Mouse (Mus musculus) gastrocnemius, postnatal 4 days (tissue): ENCODE measurements around the gene Zc3h10. TPM values are rescaled to one million over a fixed set of nuclear protein-coding genes. Genes with fewer than 3 reads are reported as not detected.
A peak's percentile ranks its signal among the peaks of the same experiment; 100 is the strongest.

Experiments
- DNase-seq, 2 experiments: peaks; one replicate each; pipeline ENCODE4 v3.0.0; 2021 to 2022; ENCODE audit warnings: low spot score in 2 of 2, mixed read lengths in 2 of 2
- long read RNA-seq, 2 experiments: library from polyadenylated mRNA; stranded (forward); transcript quantifications; one replicate each; pipeline ENCODE4 v2.0.0; 2021
- total RNA-seq, 2 experiments: library from RNA; stranded (reverse); gene quantifications; 2 replicates each; pipeline ENCODE4 v1.2.3; 2021

The Zc3h10 gene
- total RNA-seq: 1 to 10 TPM; 6.7 to 9.9 TPM
- long read RNA-seq, experiment 1, transcript Zc3h10-201 (3 exons, 3,721 nt): major isoform, 7 of 13 reads
- long read RNA-seq, experiment 1, partial matches to known transcripts: 0 of 13 reads
- long read RNA-seq, experiment 1, other reads (novel, unspliced or antisense): 3 of 13 reads
- long read RNA-seq, experiment 2, transcript Zc3h10-201 (3 exons, 3,721 nt): major isoform, 8 of 14 reads
- long read RNA-seq, experiment 2, partial matches to known transcripts: 1 of 14 reads
- long read RNA-seq, experiment 2, other reads (novel, unspliced or antisense): 5 of 14 reads

DNA sequence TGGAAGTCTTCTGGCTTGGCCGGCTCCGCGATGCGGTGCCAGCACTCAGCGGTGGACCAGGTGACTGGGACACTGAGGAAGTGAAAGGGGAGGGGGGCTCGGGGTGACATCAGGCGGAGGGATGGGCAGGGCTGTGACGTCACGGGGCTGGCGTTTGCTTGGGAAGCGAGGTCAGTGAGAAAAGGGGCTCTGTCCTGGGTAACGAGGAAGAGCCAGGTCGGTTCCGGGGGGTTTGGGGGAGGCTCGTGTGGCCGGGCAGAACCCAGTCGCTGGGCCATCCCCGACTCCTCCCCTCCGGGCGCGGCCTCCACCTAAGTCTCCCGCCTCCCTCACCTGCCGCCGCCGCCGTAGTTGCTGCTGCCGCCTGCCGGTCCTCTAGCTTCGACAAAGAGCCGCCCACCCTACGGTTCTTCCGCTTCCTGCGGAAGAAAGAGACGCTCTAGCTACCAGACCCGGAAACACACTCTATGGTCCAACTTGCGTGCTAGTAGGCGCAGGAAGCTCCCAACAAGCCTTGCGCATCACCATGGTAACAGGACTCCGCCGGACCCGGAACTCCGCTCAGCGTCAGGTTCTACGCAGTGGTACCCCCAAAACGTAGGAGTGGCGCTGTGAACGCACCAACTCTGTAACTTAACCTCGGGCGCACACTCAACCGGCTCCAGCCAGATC, at the start of gene Zc3h10:
TSS of gene Zc3h10 (minus strand) at position 414 of the 672 bp plus-strand sequence.
- DNase-seq: peak; percentile 77 to 90

DNA sequence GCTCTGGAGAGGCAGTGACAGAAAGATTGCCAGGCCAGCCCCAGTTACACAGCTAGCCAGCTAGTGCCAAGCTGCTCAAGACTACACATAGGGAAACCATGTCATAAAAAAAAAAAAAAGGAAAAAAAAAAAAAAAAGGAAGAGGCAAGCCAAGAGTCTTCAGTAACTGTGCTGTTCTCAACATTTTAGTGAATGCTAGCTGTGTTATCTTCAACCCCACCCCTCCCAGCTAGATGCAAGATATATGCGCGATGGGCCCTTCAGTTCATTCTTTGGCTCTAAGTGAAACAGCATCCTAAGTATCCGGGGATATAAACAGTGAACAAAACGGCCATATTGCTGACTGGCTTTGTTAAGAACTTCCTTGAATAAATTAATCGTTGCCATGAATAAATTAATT, 45.2 kb upstream of the Zc3h10 start:
- DNase-seq: no peak

DNA sequence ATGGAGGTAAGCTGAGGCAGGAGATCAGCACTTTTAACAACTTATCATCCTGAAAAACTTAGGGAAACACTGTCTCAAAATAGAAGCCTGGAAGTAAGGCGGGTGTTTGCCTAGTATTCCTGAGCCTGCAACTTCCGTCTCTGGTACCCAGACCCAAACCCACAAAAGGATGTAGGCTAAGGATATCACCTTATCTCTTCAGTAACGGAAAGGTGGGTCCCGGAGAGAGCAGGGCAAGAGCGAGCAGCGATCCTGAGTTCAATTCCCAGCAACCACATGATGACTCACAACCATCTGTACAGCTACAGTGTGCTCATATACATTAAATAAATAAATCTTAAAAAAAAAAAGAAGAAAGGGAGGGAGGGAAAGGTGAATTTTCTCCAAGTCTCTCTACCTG, 43.9 kb upstream of the Zc3h10 start:
- DNase-seq: no peak

DNA sequence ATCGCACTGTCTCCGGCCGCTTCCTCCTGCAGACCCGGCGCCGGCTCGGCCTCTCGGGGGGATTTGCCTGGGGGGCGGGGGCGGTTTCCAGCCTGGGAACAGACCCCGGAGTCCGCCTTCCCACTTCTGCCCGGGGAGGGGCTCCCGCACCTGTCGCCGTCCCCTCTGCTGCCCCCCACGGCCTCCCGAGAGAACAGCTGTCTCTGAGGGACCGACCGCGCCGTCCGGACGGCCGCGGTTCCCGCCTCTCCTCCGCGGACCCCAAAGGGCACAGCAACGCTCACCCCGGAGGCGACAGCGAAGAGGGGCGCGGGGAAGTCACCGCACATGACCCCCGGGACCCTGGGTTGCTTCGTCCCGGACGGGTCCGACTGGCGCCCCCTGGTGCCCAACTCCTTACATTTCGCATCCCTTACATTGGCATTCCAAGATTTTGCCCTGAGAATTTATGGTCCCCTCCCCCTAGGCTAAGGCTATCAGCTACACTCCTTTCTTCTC, 42.7 kb upstream of the Zc3h10 start:
- peak; percentile 48 to 69 for DNase-seq

DNA sequence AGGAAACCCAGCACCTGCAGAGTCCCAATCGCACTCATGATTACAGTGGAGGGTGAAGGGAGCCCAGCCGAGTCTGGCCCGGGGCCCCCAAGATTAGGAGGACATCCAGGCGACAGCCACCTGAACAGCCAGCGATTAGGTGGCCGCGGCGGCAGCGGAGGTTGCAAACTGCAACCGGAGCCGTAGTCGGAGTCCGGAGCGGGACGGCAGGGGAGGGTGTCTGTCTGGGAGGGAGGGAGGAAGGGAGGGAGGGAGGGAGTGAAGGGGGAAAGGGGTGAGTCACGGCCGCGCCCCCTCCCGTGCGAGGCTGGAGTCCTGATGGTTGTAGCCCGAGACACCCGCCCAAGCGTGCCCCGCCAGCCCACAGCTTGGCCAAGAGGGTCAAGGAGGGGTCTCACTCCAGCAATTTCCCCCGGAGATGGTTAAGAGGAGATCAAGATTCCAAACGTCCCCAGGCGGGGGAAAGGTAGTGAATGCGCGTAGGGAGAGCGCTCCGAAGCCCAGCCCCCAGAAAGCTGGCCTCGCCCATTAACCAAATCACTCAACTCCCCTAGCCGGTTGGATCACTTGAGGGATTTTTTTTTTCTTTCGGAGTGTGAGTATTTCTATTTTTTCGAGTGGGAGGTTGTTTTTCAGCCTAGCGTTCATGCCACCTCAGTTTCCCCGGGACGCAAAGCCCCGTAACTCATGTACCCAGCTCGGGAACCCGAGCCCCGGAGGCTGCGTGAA, 42.1 kb upstream of the Zc3h10 start, which contains the start of gene Erbb3:
TSS of gene Erbb3 (minus strand) at position 189 of the 729 bp plus-strand sequence.
- peak in 1 of 2 experiments; percentile 36 for DNase-seq

DNA sequence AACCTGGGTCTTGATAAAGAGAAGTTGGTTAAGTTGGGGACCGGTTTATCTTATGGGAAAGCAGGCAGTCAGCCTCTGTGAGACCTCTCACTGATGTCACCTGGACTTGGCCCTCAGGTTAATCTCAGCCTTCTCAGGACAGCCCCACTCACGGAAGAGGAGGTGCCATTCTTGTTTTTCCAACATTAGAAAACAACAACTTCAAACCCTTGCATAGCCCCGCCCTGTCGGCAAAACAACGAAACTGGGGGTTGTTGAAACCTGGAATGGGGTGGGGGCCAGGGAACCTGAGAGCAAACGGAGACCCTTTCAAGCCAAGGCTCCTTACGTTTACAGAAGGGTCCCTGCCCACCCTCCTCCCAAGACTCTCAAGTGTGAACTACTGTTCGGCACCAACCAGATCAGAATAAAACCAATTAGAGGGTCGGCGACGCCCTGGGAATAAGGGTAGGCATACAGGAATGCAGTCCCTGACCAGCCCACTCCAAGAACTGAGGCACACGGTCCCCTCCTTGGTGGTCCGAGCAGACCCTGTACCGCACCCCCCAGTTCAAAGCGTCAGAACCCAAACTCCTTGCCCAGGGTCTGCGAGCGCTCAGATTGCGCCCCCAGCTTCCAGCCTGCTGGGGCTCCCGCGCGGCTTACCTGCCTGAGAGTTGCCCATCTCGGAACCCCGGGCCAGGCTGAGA, 41.3 kb upstream of the Zc3h10 start:
- DNase-seq: no peak

DNA sequence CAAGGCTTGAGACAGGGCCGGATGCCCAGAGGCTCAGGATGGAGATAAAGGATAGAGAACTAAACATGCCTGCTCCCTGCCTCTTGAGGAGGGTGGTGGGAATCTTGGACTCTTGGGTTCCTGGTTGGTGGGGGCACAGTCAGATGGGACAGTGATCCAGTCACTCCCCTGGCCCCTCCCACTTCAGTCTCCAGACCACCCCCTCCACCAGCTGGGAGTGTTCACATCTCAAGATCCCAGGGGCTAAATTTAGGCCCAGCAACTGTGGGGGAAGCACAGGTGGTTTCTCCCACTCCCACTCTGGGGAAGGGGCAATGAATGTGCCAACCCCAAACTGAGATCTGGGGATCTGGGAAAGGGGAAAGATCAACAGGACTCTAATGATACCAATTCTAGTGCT, 40.6 kb upstream of the Zc3h10 start:
- DNase-seq: no peak

DNA sequence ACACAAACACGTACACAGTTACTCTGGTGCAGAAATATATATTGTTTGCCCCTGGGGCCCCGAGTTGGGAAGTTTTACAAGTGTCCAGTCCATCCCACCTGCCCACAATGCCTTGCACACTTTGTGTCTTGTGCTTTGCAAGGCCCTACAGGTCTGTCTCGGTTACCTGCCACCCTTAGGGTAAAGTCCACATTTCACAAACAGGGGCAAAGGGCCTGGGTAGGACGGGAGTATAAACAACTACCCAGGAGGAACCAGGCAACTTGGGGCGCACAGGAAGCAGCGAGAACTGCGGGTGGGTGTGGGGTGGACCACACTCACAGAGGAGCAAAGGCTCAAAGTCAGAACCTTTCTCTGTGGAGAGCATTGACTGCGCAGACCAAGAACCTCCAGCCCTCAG, 40.1 kb upstream of the Zc3h10 start:
- no peak for DNase-seq

DNA sequence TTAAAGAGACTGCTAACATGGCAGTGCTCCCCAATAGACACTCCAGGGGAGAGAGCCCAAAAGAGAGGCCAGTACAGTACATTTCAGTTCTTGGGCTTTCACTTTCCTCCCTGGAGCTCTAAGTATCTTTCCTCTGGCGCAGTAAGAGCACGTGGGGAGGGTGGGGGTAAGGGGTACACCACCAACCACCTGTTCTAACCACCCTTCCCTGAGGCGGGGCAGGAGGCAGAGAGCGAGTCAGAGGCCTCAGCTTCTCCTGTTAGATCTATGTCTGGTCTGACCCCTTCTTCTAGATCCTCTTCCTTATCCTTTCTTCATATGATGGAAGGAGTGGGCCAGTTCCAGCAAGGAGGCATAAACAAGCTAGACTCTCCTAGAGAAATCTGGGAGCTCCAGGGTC, 39.5 kb upstream of the Zc3h10 start:
- no peak for DNase-seq

DNA sequence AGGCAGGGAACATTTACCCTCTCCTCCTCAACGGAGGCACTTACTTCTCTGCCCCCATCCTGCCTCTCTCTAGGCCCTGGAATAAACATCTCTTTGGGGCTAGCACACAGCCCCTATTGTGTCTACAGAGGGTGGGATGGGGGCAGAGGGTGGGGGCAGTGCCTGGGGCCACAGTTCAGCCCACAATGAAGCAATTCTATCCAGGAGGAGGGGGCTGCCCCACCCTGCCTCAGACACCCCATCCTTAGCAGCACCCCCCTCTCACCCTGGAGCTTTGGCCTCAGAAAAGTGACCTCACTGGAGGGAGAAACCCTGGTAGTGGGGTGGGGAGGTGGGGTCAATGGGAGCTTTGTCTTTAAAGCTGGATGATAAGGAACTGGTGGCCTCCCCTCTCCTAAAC, 39.0 kb upstream of the Zc3h10 start:
- DNase-seq: no peak

DNA sequence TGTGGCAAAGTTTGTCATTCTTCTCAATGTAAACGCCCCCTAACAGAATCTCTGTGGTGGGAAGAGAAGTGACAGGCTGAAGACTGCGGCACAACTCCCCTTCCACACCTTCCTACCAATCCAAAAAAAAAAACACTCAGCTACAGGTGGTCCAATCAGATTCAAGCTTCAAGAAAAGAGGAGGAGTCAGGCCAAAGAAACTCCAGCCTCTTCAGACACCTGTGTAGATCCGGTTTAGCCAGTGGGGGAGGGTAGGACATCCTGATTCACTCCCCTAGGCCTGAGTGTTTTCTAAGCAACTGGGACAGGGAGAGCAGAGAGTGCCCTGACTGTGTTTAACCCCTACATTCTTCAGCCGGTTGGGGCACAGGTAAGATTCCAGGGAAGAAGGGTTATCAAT, 36.8 kb upstream of the Zc3h10 start:
- no peak for DNase-seq

DNA sequence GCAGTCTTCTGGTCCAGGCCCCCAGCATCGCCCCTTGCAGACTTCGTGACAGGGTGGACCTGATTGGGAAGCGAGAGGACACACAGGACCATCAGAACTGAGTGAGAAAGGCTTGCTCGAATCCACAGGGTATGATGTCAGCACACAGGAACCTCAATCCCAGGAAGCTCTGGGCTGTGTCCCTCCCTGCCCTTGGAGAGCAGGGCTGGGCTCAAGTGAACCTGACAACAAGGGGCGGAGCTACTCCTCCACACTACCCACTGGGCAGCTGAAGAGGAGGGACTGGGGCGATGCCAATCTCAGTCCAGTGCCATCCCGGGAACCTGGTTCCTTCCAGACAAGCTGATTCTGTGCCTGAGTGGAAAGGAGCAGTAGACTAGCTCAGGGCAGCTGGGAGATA, 36.1 kb upstream of the Zc3h10 start:
- DNase-seq: peak in 1 of 2 experiments; percentile 49

DNA sequence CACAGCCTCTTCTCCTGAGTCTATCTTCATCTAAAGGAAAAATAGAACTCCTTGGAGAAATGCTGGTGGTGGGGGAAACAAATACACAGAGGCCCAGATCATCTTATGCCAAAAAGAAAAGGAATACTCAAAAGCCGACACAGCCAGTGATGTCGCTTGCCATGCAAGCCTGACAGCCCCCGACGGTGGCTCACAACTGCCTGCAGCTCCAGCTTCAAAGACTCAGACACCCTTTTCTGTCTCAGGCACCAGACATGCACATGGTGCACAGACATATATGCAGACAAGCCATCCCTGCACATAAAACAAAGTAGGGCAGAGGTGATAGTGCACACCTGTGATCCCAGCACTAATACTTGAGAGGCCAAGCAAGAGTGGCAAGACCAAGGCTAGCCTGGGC, 32.2 kb upstream of the Zc3h10 start:
- no peak for DNase-seq

DNA sequence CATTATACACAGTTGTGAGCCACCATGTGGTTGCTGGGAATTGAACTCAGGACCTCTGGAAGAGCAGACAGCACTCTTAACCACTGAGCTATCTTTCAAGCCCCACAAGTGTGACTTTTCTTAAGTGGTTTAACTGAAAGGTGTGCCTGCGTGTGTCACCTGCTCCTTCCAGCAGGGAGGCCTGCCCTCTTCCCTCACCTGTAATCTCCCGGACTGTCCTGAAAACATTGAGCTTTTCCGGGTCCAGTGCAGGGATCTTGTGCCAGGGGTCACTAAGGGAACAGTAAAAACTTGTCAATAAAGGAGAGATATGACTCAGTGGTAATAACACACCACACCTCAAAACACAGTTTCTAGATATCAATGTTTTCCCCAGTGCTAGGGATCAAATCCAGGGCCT, 31.7 kb upstream of the Zc3h10 start:
- DNase-seq: no peak

DNA sequence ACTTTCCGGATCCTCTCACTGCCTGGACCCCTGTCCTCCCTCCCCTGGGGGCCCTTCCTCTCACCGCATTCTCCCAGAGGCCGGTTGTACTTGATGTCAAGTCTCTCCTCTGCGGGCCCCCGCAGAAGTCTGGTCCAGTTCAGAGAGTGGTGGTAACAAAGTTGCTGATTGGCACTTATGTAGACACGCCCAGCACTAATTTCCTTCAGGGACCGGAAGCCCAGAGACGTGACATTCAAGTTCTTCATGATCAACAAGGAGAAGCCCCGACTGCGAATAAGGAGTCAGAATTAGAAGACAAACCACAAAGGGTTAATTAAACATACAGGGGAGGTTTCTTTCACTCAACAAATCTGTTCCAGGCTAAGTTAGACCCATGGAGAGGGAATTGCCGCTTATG, 30.8 kb upstream of the Zc3h10 start:
- no peak for DNase-seq

DNA sequence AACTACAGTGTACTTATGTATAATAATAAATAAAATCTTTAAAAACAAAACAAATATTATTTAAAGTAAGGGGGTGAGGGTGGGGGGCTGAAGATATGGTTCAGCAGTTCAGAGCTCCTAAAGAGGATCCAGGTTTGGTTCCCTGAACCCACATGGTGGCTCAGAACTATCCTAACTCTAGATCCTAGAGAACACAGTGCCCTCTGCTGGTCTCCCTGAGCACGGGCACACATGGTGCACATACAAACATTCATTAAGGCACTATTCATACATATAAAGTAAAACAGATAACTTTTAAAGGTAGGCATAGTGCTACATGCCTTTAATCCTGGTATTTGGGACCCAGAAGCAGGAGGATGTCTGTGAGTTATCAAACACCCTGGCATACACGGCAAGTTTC, 27.5 kb upstream of the Zc3h10 start:
- no peak for DNase-seq

DNA sequence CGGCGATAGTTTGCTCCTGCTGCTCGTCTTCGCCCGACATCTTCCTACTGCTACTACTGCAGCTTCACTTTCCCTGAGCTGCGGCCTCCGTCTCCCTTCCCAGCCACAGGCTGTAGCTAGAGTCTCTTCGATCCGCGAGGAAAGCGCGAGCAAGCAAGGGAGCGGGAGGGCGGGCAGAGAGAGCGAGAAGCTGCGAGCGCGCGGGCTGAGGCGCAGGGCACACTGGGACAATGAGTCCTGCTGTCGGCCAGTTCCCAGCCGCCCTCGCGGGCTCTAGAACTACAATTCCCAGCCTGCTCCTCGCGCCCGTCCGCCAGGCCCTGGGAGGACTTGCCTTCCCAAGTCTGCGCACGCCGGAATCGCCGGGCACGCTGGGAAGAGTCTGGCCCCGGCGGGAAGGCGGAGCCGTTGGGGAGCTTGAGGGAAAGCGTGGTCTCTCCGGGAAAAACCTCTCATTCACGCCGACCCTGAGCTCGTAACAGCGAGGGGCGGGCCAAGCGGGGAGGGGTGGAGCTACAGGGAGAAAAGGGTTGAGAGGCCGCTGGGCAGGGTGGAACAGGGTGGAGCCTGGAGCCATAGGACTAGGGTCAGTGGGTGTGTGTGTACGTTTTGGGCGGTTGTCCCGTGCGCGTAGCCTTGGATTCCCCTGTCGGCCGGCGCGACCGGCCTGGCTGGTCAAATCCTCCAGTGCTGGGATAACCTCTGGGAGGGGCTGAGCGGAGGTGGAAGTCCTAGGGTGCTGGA, 18.4 kb upstream of the Zc3h10 start, which contains the start of gene Pa2g4:
TSS of gene Pa2g4 (minus strand) at position 200 of the 744 bp plus-strand sequence.
- DNase-seq: peak; percentile 95 to 98

DNA sequence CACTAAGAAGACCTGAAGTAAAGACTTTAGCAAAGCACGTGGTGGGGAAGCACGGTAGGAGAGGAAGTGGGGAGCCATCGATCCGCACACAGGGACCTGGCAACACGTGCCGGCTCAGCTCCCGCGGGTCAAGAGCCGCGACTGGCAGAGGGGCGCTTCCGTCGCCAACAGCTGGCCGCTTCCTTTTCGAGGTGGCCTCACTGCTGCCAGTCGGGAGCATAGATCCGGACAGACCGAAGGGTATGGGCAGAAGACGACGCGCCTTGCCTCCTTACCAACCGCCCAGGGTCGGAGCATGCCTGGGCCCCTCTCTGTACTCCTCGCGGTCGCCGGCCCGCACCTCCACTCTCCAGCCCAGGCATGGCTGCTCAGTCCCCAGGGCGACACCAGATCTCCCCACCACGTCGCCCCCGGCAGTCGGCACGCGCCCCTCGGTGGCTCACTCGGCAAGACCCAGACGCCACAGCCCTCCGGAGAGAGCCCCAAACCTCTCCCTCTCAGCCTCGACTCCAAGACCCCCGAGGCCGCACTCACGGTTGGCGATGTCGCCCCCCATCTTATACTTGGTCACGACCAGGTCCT, 17.7 kb upstream of the Zc3h10 start:
- DNase-seq: peak in 1 of 2 experiments; percentile 53

DNA sequence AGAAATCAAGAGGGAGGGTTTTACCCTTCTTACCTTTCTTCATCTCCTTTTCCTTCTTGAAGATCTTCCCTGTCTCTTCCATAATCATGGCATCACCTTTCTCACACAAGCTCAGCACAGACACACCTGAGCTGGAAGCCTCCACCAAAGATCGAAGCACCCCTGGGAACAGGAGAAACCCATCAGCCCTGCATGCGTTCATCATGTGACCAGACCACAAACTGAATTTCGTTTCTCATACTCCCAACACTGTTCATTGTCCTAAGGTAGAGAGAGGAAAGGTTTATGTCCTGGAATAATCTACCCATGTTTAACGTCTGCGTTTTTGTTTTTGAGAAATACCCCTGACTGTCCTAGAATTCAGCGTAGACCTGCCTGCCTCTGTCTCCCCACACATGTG, 16.0 kb upstream of the Zc3h10 start:
- DNase-seq: no peak

DNA sequence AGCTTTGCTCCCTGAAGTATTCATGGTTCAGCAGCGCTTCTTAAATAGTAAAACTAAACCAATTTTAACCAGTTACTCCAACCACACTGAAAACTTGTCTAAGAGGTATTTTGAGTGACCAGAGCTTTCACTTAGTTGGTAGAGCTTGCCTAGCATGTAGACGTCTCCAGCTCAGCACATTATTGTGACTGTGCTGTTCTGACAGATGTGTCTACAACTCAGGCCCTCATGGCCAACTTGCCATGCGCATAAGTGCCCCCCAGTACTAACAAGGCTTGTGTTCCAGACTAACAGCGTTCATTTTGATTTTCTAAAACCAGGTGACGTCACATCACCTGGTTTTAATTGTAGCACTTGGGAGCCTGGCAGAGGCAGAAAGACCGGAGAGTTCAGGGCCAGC, 9.4 kb upstream of the Zc3h10 start:
- no peak for DNase-seq
